Mouse (Mus musculus) lung, embryonic 15.5 days (tissue): Measurements from ENCODE around the gene Tmem221. TPM values are rescaled to one million over a fixed set of nuclear protein-coding genes. Genes with fewer than 3 reads are reported as not detected.

ENCODE experiments used
- ATAC-seq: fragments of 200-750 bp; cut with Nextera tagmentation; 2 replicates; pipeline ENCODE4 v1.8.0; 2017; ENCODE audit warnings: moderate number of reproducible peaks, borderline replicate concordance; ENCODE audit not compliant: low FRiP score, low TSS enrichment; ENCODE audit errors: extremely low read depth
- H3K27ac ChIP-seq: fragments of 300-500 bp; sonication (generic); 2 replicates; pipeline ENCODE4 v1.5.1; 2015; ENCODE audit warnings: moderate library complexity, mild to moderate bottlenecking, inconsistent platforms
- H3K27me3 ChIP-seq: fragments of 300-500 bp; sonication (generic); 2 replicates; pipeline ENCODE4 v1.6.1; 2015; ENCODE audit warnings: inconsistent platforms
- H3K36me3 ChIP-seq: fragments of 300-500 bp; sonication (generic); 2 replicates; pipeline ENCODE4 v1.6.1; 2015; ENCODE audit warnings: inconsistent platforms
- H3K4me1 ChIP-seq: fragments of 300-500 bp; sonication (generic); 2 replicates; pipeline ENCODE4 v1.6.1; 2015; ENCODE audit warnings: inconsistent platforms
- H3K4me2 ChIP-seq: fragments of 300-500 bp; sonication (generic); 2 replicates; pipeline ENCODE4 v1.6.1; 2015; ENCODE audit warnings: inconsistent platforms, mild to moderate bottlenecking, moderate library complexity
- H3K4me3 ChIP-seq: fragments of 300-500 bp; sonication (generic); 2 replicates; pipeline ENCODE4 v1.5.1; 2015; ENCODE audit warnings: mild to moderate bottlenecking, inconsistent platforms
- H3K9ac ChIP-seq: fragments of 300-500 bp; sonication (generic); 2 replicates; pipeline ENCODE4 v1.6.1; 2015; ENCODE audit warnings: inconsistent platforms
- H3K9me3 ChIP-seq: fragments of 300-500 bp; sonication (generic); 2 replicates; pipeline ENCODE4 v1.6.1; 2016; ENCODE audit warnings: inconsistent platforms
- WGBS: fragments of 180-500 bp; shearing (Covaris S2); methylation state at CpG from one replicate; pipeline ENCODE4 v1.1.7; 2015; 5-methylcytosine and 5-hydroxymethylcytosine counted together
- polyA plus RNA-seq: library from polyadenylated mRNA; unstranded; fragments of >200 nt; fragmentation: Nextera tagmentation; extraction: Ambion mirVana; gene quantifications from 2 replicates; pipeline ENCODE4 v1.2.1, GENCODE M21; 2015

The Tmem221 gene
- polyA plus RNA-seq, 1 experiment from 2014 or later = 4.6 TPM

DNA sequence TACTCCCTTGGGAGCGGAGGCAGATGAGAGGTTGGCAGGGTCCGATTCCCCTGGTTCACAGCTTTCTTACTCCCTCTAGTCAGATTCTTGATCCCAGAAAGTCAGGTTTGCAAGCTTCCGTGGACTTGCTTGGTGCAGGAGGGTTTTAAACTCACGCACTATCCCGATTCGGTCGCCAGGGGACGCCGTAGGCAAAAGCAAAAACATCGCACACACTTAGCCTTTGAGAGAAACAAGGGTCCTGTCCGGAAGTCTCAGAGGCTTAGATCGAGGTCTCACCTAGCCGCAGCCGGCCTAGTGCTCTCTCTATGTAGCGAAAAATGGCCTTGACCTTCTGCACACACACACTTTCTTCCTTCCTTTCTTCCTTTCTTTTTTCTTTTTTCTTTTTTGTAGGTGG lies 2.7 kb upstream of the Tmem221 start:
- no peak for ATAC-seq
- WGBS = 3% methylated on average over 15 of the region's 15 CpGs
- no peak overlapping the region for H3K9ac ChIP-seq
- H3K27ac ChIP-seq = no peak overlapping the region
- H3K9me3 ChIP-seq = 0 out of 2 replicates have a peak, but pooled peaks cover 3% of the 10 kb centered on the region
- H3K4me3 ChIP-seq = no peak overlapping the region
- H3K36me3 ChIP-seq = no peaks in the 10 kb centered on the region
- peaks cover 74% of the 10 kb centered on the region for H3K27me3 ChIP-seq
- no peak overlapping the region for H3K4me2 ChIP-seq
- H3K4me1 ChIP-seq = peaks cover 23% of the 10 kb centered on the region

DNA sequence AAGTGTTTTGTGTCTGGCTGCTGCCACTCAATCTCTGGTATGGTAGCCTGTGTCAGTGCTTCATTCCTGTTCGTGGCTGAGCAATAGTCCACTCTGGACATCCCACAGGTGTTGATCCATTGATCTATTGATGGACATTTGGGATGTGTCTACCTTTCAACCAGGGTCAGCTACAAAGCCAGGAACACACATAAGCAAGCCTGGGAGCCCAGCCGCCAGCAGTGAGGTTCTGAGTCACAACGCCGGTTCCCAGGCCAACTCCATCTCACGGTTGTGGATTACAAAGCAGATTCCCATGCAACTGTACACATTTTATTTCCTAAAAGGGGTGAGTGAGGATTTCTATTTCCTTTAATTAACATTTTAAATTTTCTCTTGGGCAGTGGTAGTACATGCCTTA lies 2.1 kb upstream of the Tmem221 start:
- Histone ChIP-seq H3K9me3 (0 out of 2 replicates have a peak, but pooled peaks cover 3% of the 10 kb centered on the region), H3K27me3 (peaks cover 76% of the 10 kb centered on the region), H3K4me1 (peaks cover 23% of the 10 kb centered on the region), H3K27ac (no peak overlapping the region), H3K36me3 (no peaks in the 10 kb centered on the region), H3K9ac (no peak overlapping the region), H3K4me2 (no peak overlapping the region), H3K4me3 (no peak overlapping the region)
- 84% methylated on average over 5 of the region's 5 CpGs for WGBS
- no peak for ATAC-seq

DNA sequence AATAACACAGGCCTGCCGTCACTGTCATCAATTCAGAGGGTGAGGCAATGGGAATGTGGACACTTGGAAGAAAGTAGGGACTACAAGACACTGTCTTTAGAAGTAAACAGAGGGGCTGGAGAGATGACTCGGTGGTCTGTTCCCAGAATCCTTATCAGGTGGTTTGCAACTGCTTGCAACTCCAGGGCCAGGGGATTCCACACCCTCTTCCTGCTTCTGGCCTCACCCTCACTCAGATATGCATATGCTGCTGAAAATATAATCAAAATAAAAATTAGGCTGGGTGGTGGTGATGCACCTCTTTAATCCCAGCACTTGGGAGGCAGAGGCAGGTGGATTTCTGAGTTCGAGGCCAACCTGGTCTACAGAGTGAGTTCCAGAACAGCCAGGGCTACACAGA lies 1.4 kb upstream of the Tmem221 start:
- Histone ChIP-seq H3K4me2 (no peak overlapping the region), H3K9ac (no peak overlapping the region), H3K27me3 (peaks cover 79% of the 10 kb centered on the region), H3K4me3 (no peak overlapping the region), H3K9me3 (0 out of 2 replicates have a peak, but pooled peaks cover 3% of the 10 kb centered on the region), H3K4me1 (peaks cover 23% of the 10 kb centered on the region), H3K36me3 (no peaks in the 10 kb centered on the region), H3K27ac (no peak overlapping the region)
- WGBS = 53% methylated on average over 3 of the region's 3 CpGs
- no peak for ATAC-seq

DNA sequence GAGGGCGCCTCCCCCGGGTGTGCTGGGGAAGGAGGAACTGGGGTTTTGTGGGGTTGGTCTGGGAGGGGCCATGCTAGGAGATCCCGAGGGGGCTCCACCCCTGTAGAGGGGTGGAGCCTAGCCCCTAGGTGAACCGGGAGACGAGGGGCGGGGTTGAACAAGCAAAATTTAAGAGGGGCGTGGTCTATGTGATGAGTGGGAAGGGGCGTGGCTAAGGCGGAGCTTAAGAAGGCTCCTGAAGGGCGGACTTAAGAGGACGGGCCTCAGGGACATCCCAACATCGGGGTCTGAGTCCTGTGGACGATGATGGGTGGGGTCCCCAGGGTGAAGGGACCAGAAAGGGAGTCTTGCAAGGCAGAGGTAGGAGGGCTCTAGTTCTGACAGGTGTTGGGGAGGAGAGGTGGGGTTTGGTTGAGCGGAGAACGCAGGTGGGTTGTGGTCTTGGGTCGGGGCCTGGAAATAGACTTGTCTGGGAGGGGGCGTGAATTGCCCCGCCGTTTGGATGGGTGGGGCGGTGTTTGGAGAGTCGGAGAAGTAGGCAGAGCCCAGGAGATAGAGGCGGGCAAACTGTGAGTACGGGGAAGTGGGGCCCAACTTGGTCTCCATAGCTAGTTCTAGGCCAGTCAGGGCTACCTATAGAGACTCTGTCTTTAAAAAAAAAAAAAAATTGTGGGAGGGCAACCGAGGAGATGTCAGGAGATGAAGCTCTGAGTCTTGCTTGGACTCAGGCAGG lies 453 bp upstream of the Tmem221 start:
- Histone ChIP-seq H3K9me3 (0 out of 2 replicates have a peak, but pooled peaks cover 2% of the 10 kb centered on the region), H3K36me3 (no peaks in the 10 kb centered on the region), H3K27me3 (peaks cover 79% of the 10 kb centered on the region), H3K4me3 (peak overlapping the region; percentile 49), H3K9ac (peak overlapping the region; percentile 33), H3K4me1 (peaks cover 27% of the 10 kb centered on the region), H3K27ac (no peak overlapping the region), H3K4me2 (peak overlapping the region; percentile 89)
- peak; percentile 65 for ATAC-seq
- WGBS = 2% methylated on average over 24 of the region's 24 CpGs

DNA sequence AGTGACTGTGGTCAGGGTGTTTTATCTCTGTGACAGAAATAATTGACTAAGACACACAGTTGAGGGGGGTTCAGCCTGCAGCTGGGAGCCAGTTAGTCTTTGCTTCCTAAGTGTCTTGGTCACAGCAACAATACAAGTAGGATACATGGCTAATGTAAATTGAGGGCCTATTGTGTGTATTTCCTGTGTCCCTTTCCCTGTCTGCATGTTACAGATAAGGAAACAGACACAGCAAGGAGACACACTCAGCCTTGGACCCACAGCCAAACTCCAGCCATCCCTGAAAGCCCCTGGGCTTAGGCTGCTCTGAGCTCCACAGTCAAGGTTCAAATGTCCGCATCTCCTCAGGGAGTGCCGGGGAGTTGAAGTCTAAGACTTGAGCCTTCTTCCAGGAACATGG lies 4.0 kb downstream of the Tmem221 start:
- H3K36me3 ChIP-seq = no peaks in the 10 kb centered on the region
- peaks cover 37% of the 10 kb centered on the region for H3K27me3 ChIP-seq
- H3K4me1 ChIP-seq = peaks cover 24% of the 10 kb centered on the region
- 74% methylated on average over 2 of the region's 2 CpGs for WGBS
- no peak overlapping the region; the same call in 1 of the 2 replicates for H3K27ac ChIP-seq
- H3K4me3 ChIP-seq = no peak overlapping the region
- no peak overlapping the region for H3K4me2 ChIP-seq
- H3K9ac ChIP-seq = no peak overlapping the region
- H3K9me3 ChIP-seq = no peaks in the 10 kb centered on the region
- no peak for ATAC-seq

DNA sequence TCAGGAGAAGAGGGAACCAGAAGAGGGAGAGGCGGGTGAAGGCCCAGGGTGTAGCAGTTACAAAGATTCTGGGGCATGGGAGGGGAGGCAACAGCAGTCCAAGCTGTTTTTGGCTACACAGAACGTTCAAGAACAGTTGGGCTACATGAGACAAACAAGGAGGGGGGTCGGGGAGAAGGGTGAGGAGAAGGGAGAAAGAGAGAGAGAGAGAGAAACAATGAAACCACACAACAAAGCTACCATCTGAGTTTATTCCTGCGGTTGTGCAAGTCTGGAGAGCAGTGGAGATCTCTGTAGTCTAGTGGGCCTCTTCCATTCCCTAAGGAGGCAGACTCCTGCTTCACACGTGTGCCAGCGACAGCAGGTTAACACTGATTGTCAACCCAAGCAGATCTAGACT lies 4.7 kb downstream of the Tmem221 start:
- no peaks in the 10 kb centered on the region for H3K36me3 ChIP-seq
- no peak overlapping the region; the same call in 1 of the 2 replicates for H3K27ac ChIP-seq
- no peaks in the 10 kb centered on the region for H3K9me3 ChIP-seq
- no peak overlapping the region for H3K4me2 ChIP-seq
- no peak for ATAC-seq
- H3K9ac ChIP-seq = no peak overlapping the region
- WGBS = 61% methylated on average over 6 of the region's 6 CpGs
- no peak overlapping the region for H3K4me3 ChIP-seq
- peaks cover 21% of the 10 kb centered on the region for H3K4me1 ChIP-seq
- peaks cover 30% of the 10 kb centered on the region for H3K27me3 ChIP-seq

DNA sequence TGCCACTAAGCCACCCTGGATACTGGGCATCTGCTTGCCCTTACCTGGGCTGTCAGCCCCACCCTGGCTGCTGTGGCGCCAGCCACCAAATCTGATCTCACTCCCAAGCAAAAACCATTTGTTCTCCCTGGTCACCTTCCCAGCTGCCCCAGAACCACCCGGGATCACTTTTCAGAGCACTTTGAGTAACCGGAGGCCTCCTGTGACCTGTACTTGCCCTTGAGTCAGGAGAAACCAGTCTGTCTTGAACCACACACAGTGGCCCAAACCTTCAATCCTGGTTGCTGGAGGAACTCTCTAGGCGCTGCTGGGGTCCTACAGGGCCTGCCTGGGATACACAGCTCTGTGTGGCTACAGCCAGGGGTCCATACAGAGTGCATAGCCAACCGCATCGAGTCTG lies 5.9 kb downstream of the Tmem221 start:
- Histone ChIP-seq H3K4me1 (0 out of 2 replicates have a peak, but pooled peaks cover 10% of the 10 kb centered on the region), H3K4me2 (no peak overlapping the region), H3K36me3 (peaks cover 3% of the 10 kb centered on the region; the same call in 1 of the 2 replicates), H3K4me3 (no peak overlapping the region), H3K27me3 (peaks cover 18% of the 10 kb centered on the region), H3K9ac (no peak overlapping the region; the same call in 1 of the 2 replicates), H3K27ac (no peak overlapping the region), H3K9me3 (no peaks in the 10 kb centered on the region)
- no peak for ATAC-seq
- 34% methylated on average over 6 of the region's 6 CpGs for WGBS

GRCm38 (mm10) chr8:71550754-71551153 lies 7.9 kb downstream of the Tmem221 start:
- Histone ChIP-seq H3K27ac (no peak overlapping the region), H3K27me3 (0 out of 2 replicates have a peak, but pooled peaks cover 2% of the 10 kb centered on the region), H3K4me2 (no peak overlapping the region), H3K4me1 (0 out of 2 replicates have a peak, but pooled peaks cover 10% of the 10 kb centered on the region), H3K9me3 (no peaks in the 10 kb centered on the region), H3K9ac (no peak overlapping the region), H3K4me3 (no peak overlapping the region), H3K36me3 (peaks cover 18% of the 10 kb centered on the region; the same call in 1 of the 2 replicates)
- no peak for ATAC-seq
- 45% methylated on average over 7 of the region's 7 CpGs for WGBS

- Histone ChIP-seq H3K27ac (no peak overlapping the region), H3K36me3 (peaks cover 23% of the 10 kb centered on the region; the same call in 1 of the 2 replicates), H3K27me3 (no peaks in the 10 kb centered on the region), H3K4me2 (no peak overlapping the region), H3K4me3 (no peak overlapping the region), H3K4me1 (peaks cover 13% of the 10 kb centered on the region), H3K9ac (no peak overlapping the region), H3K9me3 (no peaks in the 10 kb centered on the region)
- WGBS = 85% methylated on average over 7 of the region's 7 CpGs
- ATAC-seq = no peak
Measured at GRCm38 (mm10) chr8:71547590-71547989, 11.1 kb downstream of the Tmem221 start.

GRCm38 (mm10) chr8:71545053-71545452 lies 13.6 kb downstream of the Tmem221 start:
- no peak overlapping the region for H3K4me3 ChIP-seq
- no peaks in the 10 kb centered on the region for H3K9me3 ChIP-seq
- H3K4me2 ChIP-seq = no peak overlapping the region
- no peak for ATAC-seq
- WGBS = 87% methylated on average over 11 of the region's 11 CpGs
- no peak overlapping the region for H3K9ac ChIP-seq
- no peak overlapping the region for H3K27ac ChIP-seq
- no peaks in the 10 kb centered on the region for H3K27me3 ChIP-seq
- peaks cover 12% of the 10 kb centered on the region for H3K4me1 ChIP-seq
- H3K36me3 ChIP-seq = peaks cover 23% of the 10 kb centered on the region; the same call in 1 of the 2 replicates

GRCm38 (mm10) chr8:71543755-71544154 lies 14.9 kb downstream of the Tmem221 start:
- no peak for ATAC-seq
- Histone ChIP-seq H3K9ac (peak overlapping the region; percentile 79; the same call in 1 of the 2 replicates), H3K27me3 (no peaks in the 10 kb centered on the region), H3K4me1 (peaks cover 12% of the 10 kb centered on the region), H3K4me3 (peak overlapping the region; percentile 85), H3K36me3 (peaks cover 23% of the 10 kb centered on the region; the same call in 1 of the 2 replicates), H3K27ac (no peak overlapping the region), H3K9me3 (no peaks in the 10 kb centered on the region), H3K4me2 (peak overlapping the region; percentile 93)
- WGBS = 76% methylated on average over 9 of the region's 9 CpGs

DNA sequence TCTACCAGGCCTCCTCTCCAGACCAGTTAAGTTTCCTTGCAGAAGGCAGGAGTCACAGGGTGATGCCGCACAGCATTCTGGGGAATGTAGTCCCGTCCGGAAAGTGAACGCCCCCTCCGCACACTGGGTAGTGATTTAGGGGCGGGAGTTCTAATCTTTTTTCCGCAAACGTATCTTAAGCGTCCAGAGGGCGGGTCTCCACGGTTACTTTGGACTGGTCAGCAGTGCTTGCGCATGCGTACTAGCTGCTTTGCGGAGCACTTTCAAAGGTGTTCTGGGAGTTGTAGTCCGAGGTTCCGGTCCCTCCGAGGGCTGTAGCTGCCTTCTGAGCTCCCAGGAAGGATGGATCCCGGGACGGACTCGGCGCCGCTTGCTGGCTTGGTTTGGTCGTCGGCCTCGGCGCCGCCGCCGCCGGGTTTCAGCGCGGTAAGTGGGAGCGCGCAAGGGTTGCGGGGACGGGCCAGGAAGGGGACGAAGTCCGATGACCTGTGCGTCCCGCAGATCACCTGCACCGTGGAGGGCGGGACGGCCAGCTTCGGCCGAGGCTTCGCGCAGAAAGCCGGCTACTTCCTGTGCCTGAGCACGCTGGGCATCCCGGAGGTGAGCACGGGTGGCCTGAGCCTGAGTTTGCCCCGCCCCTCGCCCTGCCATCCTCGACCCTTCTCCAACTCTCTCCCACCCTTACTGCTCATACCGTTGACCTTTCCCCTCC lies 15.9 kb downstream of the Tmem221 start, which contains the start of gene Mvb12a:
Gene Mvb12a (plus strand): TSS at position 291 of the 712 bp plus-strand sequence.
- H3K4me1 ChIP-seq = peaks cover 16% of the 10 kb centered on the region
- peak within 1 kb of the TSS; percentile 85 for H3K4me3 ChIP-seq
- peak within 1 kb of the TSS; percentile 93 for H3K4me2 ChIP-seq
- no peaks in the 10 kb centered on the region for H3K9me3 ChIP-seq
- peak within 1 kb of the TSS; percentile 24; the same call in 1 of the 2 replicates for H3K27ac ChIP-seq
- peak; percentile 97 for ATAC-seq
- H3K36me3 ChIP-seq = peaks cover 21% of the 10 kb centered on the region; the same call in 1 of the 2 replicates
- under 1% methylated on average over 55 of the region's 55 CpGs for WGBS
- H3K9ac ChIP-seq = peak within 1 kb of the TSS; percentile 79
- no peaks in the 10 kb centered on the region for H3K27me3 ChIP-seq
